Mouse (Mus musculus): ENCODE results near the gene Tac1.
"Not testable (repeated sequence)": the region's sequence is repeated elsewhere in the genome, so short reads cannot be mapped to it uniquely, and the experiment has no call there.

Tac1 gene

DNA sequence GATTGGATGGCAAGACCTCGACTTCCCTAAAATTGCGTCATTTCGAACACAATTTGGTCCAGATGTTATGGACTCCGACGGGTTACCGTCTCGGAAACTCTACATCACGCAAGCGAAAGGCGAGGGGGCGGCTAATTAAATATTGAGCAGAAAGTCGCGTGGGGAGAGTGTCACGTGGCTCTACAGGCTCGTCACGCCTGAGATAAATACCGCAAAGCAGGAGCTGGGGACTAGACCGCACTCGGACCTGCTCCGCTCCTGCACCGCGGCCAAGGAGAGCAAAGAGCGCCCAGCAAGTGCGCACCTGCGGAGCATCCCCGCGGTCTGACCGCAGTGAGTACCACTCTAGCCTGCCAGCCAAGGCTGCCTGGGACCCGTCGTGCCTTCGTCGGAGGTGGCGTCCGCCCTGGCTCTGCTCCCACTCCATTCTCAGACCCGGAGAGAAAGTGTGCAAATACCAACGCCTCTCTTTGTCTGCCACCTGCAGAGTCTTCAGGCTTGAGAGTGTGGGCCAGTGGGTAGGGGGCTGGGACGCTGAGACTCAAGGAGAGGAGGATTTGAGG, at the start of gene Tac1:
Gene Tac1 (plus strand): TSS at position 51 of the 563 bp plus-strand sequence.
- no peak for DNase-seq

DNA sequence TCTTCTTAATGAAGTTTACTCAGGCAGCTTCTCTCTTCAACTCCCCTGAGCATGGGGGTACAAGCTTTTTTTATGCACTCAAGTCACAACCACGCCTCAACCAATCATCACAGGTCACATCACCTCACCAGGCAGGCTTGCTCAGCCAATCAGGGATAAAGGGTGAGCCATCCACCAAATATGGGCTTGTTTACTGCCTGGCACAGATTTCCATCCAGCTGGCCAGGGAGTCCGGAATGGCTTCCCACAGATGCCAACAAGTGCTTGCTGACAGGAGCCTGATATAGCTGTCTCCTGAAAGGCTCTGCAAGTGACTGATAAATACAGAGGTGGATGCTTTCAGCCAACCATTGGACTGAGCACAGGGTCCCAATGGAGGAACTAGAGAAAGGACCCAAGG, 11.2 kb upstream of the Tac1 start:
- not testable (repeated sequence) for DNase-seq

DNA sequence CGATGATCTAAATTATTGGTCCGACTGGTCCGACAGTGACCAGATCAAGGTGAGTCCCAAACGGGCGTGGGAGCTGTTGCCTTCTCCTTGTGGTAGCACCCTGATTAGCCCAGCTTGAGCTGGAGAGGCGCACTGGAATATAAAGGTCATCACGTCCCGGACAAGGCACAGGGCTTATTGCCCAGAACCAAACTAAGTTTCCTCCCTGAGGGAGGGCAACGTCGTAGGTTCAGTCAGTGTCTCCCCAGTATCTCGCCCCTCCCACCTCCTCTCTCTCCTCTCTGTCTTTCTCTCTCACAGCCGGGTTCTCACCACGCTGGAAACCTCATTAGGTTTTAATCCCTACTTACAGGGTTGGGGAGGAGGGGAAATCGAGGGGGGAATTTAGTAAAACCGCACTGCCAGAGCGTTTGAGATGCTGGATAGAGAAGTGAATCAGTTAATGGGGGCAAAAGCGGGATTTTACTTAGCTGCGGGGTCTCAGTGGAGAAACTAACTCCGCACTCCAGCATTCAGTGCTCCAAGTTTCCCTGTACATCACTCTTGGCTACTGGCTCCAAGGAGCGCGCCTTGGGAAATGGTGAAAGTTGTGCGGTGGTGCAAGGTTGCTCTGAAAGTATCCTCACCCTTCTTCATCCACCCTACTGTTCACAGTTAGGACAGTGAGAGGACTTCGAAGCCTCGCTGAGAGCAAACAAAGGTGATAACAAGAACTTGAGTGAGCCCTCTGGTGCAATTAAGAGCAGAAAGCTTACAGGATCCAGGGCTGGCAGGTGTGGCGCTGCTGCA, 1.2 kb downstream of the Tac1 start:
- DNase-seq: no peak

DNA sequence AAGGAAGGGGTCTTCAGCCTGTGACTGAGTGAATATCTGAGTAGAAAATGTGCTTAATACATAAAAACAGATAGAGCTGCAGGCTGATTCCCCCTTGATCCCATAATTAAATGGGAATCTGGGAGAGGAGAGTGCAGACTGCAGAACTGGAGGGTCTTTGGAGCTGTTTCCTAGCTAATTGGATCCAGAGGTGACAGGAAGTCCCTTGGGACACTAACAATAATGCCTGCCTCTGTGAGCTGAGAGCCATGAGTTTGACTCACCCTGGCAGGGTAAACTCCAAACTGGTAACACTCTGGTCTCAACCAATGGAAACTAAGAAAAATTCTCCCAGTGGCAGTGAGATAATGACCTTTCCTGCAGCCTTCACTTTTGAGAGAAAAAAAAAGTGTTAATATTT, 3.5 kb downstream of the Tac1 start:
- DNase-seq: no peak

DNA sequence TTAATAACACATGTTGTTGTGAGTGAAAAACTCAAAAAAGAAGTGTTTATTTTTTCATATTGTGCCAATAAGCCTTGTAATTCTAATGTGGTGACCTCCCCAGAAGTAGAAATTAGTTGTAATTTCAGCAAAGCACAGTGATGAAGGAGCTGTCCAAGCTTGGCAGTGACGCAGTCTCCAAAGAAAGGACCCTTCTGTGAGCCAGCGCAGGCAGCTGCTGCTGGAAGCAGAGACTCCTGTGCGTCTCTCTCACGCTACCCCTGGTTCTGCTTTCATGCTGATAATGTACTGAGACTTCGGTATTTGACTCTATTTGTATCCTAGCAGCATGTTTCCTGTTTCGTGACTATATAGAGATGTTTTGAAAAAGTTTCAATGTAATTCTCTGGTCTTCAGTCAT, 7.8 kb downstream of the Tac1 start:
- no peak for DNase-seq

DNA sequence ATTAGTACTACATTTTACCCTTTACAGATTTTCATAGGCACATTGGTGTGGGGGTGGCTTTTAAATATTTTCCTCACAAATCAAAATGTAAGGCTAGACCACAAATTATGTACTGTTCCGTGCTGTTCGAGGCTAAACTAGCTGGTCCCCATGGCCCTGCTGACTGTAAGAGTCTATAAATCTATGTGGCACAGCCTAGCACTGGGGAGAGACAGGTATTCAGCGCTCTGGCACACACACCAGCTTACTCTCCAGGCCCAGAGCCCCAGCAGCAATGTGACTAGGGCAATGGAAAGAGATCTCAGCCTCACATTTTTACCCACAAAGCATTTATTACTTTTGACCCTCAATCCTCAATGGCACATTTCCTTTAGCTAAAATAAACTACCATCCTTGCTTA, 9.9 kb downstream of the Tac1 start:
- no peak for DNase-seq

DNA sequence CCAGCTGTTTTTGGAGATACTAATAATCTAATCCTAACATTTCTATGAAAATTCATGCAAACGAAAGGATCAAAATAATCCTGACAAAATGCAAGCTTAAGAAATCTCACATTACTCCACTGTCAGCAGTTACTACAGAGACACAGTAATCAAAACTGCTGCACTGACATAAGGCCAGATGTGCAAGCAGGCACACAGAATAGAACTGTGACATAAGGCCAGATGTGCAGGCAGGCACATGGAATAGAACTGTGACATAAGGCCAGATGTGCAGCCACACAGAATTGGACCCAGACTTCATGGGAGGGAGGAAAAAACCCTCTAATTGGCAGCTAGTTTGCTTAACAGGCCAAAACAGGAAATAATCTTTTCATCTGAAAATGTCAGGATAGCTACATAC, 16.5 kb downstream of the Tac1 start:
- DNase-seq: no peak

DNA sequence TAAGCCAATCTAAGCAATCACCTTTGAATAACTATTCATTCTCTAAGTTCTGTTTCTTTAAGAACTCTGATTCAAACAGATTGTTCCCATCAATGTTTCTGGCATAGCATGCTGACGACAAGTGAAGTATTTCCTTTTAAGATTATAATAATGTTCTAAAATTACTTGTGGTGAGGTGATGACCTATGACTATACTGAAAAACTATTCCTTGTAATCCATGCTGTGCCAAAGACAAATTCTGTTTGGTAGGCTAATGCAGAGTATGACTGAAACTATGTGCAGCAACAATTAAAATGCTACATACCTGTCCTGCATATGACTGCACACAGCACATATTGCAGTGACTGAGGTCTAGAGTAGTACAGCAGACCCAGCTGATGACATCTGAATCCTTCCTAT, 23.4 kb downstream of the Tac1 start:
- no peak for DNase-seq

DNA sequence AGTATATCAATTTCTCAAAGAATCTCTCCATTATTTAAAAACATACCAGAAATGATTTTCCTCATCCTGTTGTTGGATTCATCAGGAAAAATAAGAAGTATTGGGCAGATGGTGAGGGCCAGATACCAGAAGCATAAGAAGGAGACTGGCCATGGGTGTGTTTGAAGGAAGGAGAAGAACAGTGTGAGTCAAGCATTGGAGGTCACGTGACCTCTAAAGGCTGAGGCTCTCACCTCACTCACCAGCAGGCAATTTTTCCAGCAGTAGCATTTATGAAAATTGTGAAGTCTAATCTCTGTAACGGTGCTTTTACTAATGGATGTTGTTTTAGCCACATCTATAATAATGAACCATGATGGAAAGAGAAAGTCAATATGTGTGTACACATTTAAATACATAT, 39.8 kb downstream of the Tac1 start:
- DNase-seq: no peak

DNA sequence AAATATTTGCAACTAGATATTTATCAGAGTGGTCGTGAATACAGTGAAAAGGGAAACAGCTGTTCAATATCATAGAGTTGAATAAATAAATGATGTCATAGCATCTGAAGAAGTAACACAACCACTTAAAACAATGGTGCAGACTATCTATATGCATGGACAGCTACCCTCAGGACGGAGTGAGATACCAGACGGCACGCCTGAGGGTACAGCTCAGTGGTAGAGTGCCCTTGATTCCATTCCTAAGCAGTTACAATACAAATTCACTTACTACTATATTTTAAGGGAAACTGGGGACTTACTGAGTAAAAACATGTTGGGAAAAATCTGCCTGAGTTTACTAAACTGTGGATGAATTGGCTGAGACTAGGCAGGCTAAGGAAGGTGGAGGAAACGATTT, 43.7 kb downstream of the Tac1 start:
- DNase-seq: no peak

DNA sequence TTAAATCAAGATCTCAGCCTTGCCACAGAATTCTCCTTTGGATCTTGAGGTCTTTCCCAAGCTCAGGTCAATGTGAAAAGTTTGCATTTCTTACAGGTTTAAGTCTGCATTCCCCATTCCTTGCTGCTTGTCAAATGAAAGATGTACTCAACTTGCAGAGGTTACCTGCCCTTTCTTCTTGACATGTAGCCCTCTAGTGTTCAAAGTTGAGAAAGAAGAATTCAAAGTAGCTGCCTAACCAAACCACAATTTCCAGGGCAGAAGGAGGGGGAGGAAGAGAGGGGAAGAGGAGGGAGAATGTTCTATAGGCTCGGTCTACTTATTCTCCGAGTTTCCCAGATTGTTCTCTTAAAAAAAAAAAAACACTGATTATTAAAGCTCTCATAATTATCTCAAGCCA, 45.5 kb downstream of the Tac1 start:
- DNase-seq: no peak

DNA sequence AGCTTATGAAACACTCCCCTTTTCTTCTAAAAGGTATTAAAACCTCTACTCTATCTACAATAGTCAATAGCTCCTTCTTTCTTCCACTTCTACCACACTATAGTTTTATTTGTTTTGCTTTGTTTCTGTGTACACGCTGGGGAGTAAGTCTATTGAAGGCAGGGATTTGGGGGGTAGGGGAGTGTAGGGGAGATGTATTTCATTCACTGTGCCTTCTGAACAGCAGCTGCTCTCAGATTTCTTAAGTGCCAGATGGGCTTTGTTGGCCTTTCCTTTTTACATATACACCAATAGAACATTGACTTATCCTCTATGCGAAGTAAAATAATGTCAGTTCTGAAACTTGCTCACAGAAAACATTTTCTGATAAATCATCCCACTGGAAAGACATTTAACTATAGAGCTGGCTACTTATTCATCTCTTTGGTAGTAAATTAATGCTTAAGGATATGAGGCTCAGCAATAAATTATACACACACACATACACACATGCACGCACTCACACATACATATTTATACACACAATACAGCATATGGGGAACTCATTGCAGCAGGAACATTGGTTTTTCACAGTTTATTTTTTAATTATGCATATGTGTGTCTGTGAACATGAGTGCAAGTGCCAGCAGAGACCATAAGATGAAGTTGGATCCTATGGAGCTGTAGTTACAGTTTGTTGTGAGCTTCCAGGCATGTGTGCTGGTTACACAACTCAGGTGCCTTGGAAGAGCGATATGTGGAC, 46.8 kb downstream of the Tac1 start:
- DNase-seq: no peak

DNA sequence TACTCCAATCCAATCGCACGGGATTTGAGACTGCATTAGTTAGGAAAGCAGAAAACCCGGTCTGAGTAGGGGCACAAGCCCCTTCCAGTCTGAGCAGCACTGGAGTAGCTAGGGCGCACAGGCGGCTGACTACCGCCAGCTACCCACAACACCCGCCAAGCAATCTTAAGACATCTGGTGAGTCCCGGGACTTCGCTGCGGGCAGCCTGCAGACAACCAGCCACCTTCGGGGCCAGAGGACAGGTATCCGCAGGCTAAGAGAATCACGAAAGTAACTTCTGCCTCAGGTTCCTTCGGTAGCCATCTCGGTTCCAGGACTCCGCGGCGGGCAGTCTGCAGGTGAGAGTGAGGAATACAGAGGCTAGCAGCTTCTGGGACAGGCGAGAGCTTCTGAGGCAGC, 59.0 kb downstream of the Tac1 start:
- DNase-seq: not testable (repeated sequence)

Measured in spleen, adult 18-20 months (tissue).